Mouse (Mus musculus) cerebellum, adult 9-11 months (tissue): Measurements from ENCODE around the gene Agbl2.

Experiments used
- DNase-seq: peaks from one replicate; pipeline ENCODE4 v3.0.0; 2022

The Agbl2 gene

DNA sequence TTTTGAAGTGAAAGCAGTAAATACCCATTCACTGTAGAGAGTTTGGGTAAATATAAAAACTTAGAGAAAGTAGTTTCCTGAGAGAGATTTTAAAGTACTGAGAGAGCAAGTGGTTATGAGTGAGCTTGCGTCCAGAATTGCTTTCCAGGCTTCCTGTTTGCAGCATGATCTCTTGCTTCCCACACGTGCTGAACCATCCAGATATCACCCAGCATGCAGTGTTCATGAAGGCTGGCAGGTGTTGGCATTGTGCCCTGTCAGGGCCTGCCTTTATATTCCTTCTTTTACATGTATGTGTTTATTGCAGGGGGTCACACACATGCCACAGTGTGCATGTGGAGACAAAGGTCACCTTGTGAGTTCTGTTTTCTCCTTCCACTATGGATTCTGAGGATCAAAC is 92.7 kb downstream of the Agbl2 start:
- DNase-seq: no peak

DNA sequence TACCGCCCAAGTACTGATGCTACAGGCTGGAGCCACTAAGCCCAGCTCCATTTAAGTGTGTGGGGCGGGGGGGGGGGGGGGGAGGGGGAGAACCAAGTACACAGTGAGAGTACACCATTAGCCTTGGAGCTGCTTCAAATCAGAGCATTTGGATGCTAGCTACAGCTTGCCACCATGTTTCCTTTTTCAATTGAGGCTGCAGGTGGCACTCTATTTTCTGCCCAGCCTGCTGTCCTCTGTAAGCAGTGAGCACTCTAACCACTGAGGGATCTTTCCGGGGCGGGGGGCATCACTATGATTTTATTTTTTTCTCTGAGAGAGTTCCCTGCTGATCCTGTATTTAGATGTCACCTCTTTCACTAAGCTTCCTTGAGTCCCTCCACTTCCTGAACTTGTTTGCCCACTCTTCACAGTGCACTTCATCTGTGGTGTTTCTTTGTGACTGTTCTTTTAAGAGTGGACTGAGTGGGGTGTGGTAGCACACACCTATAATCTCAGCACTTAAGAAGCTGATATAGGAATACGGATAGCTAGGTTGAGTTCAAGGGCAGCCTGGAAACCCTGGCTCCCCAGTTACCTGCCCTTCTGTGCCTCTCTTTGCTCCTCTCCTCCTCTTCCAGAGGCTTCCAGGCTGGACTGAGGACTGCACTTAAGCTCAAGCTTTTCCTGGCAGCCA is 95.2 kb downstream of the Agbl2 start:
- no peak for DNase-seq

DNA sequence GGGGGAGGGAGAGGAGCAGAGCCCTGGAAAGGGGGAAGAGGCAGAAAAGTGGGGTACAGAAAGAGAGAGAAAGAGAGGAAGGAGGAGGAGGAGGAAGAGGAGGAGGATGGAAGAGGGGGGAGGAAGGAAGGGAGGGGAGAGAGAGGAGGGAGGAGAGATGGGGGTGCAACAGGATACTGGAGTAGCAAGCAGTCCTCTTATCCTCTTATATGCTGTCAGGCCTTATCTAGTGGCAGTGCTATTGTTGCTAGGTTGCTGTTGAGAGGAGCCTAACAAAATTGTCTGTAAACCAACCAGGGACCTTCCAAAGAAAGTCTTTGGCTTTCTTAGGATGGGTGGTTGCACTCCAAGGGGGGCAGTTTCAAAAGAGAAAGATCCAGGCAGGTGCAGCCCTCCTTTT is 96.9 kb downstream of the Agbl2 start:
- DNase-seq: no peak

DNA sequence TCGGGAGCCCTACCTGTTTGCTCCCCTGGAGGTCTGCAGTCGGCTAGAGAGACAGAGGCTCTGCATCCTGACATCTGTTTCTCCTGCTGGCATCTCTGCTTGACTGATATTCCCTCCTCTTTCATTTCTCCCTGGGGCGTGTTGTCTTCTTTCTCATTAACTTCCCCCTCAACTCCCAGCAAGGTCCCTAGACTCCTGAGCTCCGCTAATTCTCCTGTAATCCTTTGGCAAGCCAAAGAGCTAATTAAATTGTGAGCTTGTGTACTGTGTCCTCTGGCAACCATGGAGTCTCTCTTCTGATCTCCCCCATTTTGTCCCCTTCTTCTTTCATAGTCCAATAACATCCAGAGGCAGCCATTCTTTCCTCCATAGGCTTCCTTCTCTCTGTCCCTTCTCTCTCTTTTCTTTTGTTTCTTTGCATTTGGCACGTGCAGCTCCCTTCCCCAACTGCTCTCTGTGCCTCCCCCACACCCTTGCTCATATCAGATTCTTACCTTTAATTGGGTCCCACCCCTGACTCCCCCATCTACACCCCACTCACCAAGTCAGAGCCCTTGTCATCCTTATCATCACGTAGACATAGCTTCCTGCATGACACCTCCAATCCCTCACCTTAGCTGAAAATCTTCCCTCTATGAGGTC is 97.7 kb downstream of the Agbl2 start:
- DNase-seq: no peak

DNA sequence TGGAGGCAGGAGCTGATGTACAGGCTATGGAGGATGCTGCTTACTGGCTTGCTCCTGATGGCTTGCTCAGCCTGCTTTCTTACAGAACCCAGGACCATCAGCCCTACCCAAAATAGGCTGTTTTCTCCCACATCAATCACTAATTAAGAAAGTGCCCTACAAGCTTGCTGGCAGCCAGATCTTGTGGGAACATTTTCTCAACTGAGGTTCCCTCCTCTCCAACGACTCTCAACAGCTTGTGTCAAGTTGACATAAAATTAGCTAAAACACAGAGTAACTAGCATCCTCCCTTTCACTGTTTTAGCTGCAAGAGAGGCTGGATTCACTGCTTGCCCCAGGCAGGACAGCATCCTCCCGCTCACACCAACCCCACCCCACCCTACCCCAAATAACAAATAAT is 99.3 kb downstream of the Agbl2 start:
- DNase-seq: no peak
